Mouse (Mus musculus): ENCODE measurements around the gene Emc6. TPM values are rescaled to one million over a fixed set of nuclear protein-coding genes. Genes with fewer than 3 reads are reported as not detected.

The Emc6 gene
- total and polyA plus RNA-seq, 3 experiments: 179 to 211 TPM; not detected in 1

- Histone ChIP-seq H3K4me3 (ENCODE audit: control insufficient read depth in 1 of 2, insufficient read depth in 1 of 2, low read depth in 2 of 2, low read length in 2 of 2) (peak within 1 kb of the TSS; percentile 87 to 97), H3K4me1 (ENCODE audit: control insufficient read depth in 1 of 2, insufficient read depth in 2 of 2, low read length in 2 of 2) (peaks cover 0 to 37% of the 10 kb centered on the region in 2 experiments; a peak in 3 of 4 replicates), H3K9ac (ENCODE audit: control insufficient read depth, low read depth, low read length, poor library complexity, severe bottlenecking) (peak within 1 kb of the TSS; percentile 97), H3K79me2 (ENCODE audit: control insufficient read depth, insufficient read depth, low read length, poor library complexity) (peaks cover 49% of the 10 kb centered on the region), H3K27ac (ENCODE audit: control insufficient read depth, low read depth, low read length) (peak within 1 kb of the TSS; percentile 64), H3K9me3 (replicated peaks; ENCODE audit: insufficient read depth, low read length) (no peaks in the 10 kb centered on the region), H3K36me3 (ENCODE audit: control insufficient read depth in 1 of 2, insufficient read depth in 2 of 2, low read length in 2 of 2) (peaks cover 0 to 34% of the 10 kb centered on the region in 2 experiments; a peak in 3 of 4 replicates), H3K27me3 (ENCODE audit: control insufficient read depth in 1 of 2, insufficient read depth in 2 of 2, low read length in 2 of 2) (no peaks in the 10 kb centered on the region)
- peak; percentile 97 for DNase-seq (ENCODE audit: low read depth, low spot score)
- TF ChIP-seq RAD21 (IDR thresholded peaks at IDR 0.05; ENCODE audit: low read depth, low read length): peak; percentile 69
- peak; percentile 56; the same call in 1 of the 2 replicates for TF ChIP-seq TCF12 (IDR thresholded peaks at IDR 0.05; ENCODE audit: low read depth, low read length)
- peak; percentile 97 for TF ChIP-seq CHD2 (IDR thresholded peaks at IDR 0.05; ENCODE audit: low read length)
- TF ChIP-seq NRF1 (IDR thresholded peaks at IDR 0.05; ENCODE audit: insufficient read depth, low read depth, low read length, poor library complexity, severe bottlenecking): peak; percentile 46; the same call in 1 of the 2 replicates
- TF ChIP-seq BHLHE40 (IDR thresholded peaks at IDR 0.05; ENCODE audit: borderline replicate concordance, low read depth, low read length): no peak
- TF ChIP-seq SIN3A (IDR thresholded peaks at IDR 0.05; ENCODE audit: low read length): peak; percentile 95
- TF ChIP-seq NELFE (IDR thresholded peaks at IDR 0.05; ENCODE audit: low read depth, low read length): peak; percentile 93
- TF ChIP-seq MYC (IDR thresholded peaks at IDR 0.05; ENCODE audit: low read depth, low read length): 0 out of 2 replicates have a peak, but pooled peaks have one; percentile 8
- no peak for TF ChIP-seq GATA1 (IDR thresholded peaks at IDR 0.05; ENCODE audit: low read depth, low read length)
- TF ChIP-seq UBTF (IDR thresholded peaks at IDR 0.05; ENCODE audit: borderline replicate concordance, insufficient read depth, low read depth, low read length): 0 out of 2 replicates have a peak, but pooled peaks have one; percentile 39
- TF ChIP-seq USF2 (IDR thresholded peaks at IDR 0.05; ENCODE audit: borderline replicate concordance in 1 of 2, insufficient read depth in 1 of 2, low read depth in 1 of 2, low read length in 2 of 2): no peak
- TF ChIP-seq MAX (IDR thresholded peaks at IDR 0.05; ENCODE audit: low read length): no peak
- TF ChIP-seq POLR2A (IDR thresholded peaks at IDR 0.05; ENCODE audit: control insufficient read depth in 1 of 2, insufficient read depth in 1 of 2, low read depth in 1 of 2, low read length in 2 of 2, poor library complexity in 1 of 2): peak; percentile 94 to 96
- no peak for TF ChIP-seq MYB (IDR thresholded peaks at IDR 0.05; ENCODE audit: low read depth, low read length)
- peak; percentile 89 for TF ChIP-seq HCFC1 (IDR thresholded peaks at IDR 0.05; ENCODE audit: low read depth, low read length)
- TF ChIP-seq GABPA (IDR thresholded peaks at IDR 0.05; ENCODE audit: low read depth, low read length): no peak
- peak; percentile 87 for TF ChIP-seq SMC3 (IDR thresholded peaks at IDR 0.05; ENCODE audit: low read depth, low read length)
- peak; percentile 44; the same call in 1 of the 2 replicates for TF ChIP-seq E2F4 (IDR thresholded peaks at IDR 0.05; ENCODE audit: borderline replicate concordance, low read depth, low read length)
- TF ChIP-seq ZKSCAN1 (IDR thresholded peaks at IDR 0.05; ENCODE audit: low read depth, low read length): no peak
- TF ChIP-seq MXI1 (IDR thresholded peaks at IDR 0.05; ENCODE audit: low read depth, low read length): peak; percentile 77
- peak; percentile 80 to 100 (median 96) for TF ChIP-seq CTCF (IDR thresholded peaks at IDR 0.05 in 2 of 3, conservative IDR thresholded peaks at IDR 0.05 in 1 of 3; ENCODE audit: control insufficient read depth in 1 of 3, insufficient read depth in 1 of 3, low read depth in 2 of 3, low read length in 3 of 3, poor library complexity in 1 of 3, severe bottlenecking in 1 of 3)
- TF ChIP-seq ETS1 (IDR thresholded peaks at IDR 0.05; ENCODE audit: low read depth, low read length): peak; percentile 11; the same call in 1 of the 2 replicates
- TF ChIP-seq JUND (IDR thresholded peaks at IDR 0.05; ENCODE audit: low read depth, low read length): no peak
- peak; percentile 52; the same call in 1 of the 2 replicates for TF ChIP-seq POLR2AphosphoS2 (IDR thresholded peaks at IDR 0.05; ENCODE audit: low read length)
- no peak for TF ChIP-seq EP300 (IDR thresholded peaks at IDR 0.05; ENCODE audit: low read depth in 1 of 2, low read length in 2 of 2)
- no peak; the same call in 1 of the 2 replicates for TF ChIP-seq KAT2A (conservative IDR thresholded peaks at IDR 0.05; ENCODE audit: low read depth, low read length)
- no peak for TF ChIP-seq USF1 (IDR thresholded peaks at IDR 0.05; ENCODE audit: low read depth, low read length)
- peak; percentile 74; the same call in 1 of the 2 replicates for TF ChIP-seq ELF1 (IDR thresholded peaks at IDR 0.05; ENCODE audit: low read depth, low read length)
- no peak for TF ChIP-seq TAL1 (IDR thresholded peaks at IDR 0.05; ENCODE audit: low read length)
- TF ChIP-seq TBP (IDR thresholded peaks at IDR 0.05; ENCODE audit: low read depth, low read length): peak; percentile 58; the same call in 1 of the 2 replicates
- TF ChIP-seq ZMIZ1 (IDR thresholded peaks at IDR 0.05; ENCODE audit: low read depth, low read length): peak; percentile 83
- peak; percentile 28; the same call in 1 of the 2 replicates for TF ChIP-seq CHD1 (IDR thresholded peaks at IDR 0.05; ENCODE audit: low read depth, low read length)
- TF ChIP-seq MEF2A (IDR thresholded peaks at IDR 0.05; ENCODE audit: extremely low read depth, insufficient replicate concordance, low read depth, low read length, poor library complexity, severe bottlenecking): no peak
- peak; percentile 10; the same call in 1 of the 2 replicates for TF ChIP-seq MAFK (IDR thresholded peaks at IDR 0.05; ENCODE audit: borderline replicate concordance, low read depth, low read length)
These were observed 39.0 kb downstream of the Emc6 start, which contains the start of gene Haspin for GRCm38 (mm10) chr11:73137591-73138501. TSS of gene Haspin (minus strand) at chr11:73138294.

Data from MEL (cell line).